Mouse (Mus musculus): Measurements from ENCODE around the gene Pip4k2c.

- 0 out of 2 replicates have a peak, but pooled peaks have one; percentile 23 for TF ChIP-seq POLR2A (IDR thresholded peaks at IDR 0.05; ENCODE audit: borderline replicate concordance, insufficient read depth, low read length)
- no peak for TF ChIP-seq CTCF (IDR thresholded peaks at IDR 0.05; ENCODE audit: borderline replicate concordance, insufficient read depth, low read depth, low read length)
Observed at GRCm38 (mm10) chr10:127194428-127195327, 16.7 kb downstream of the Pip4k2c start.
